Mouse (Mus musculus): ENCODE results near the gene Rnf216. TPM values are rescaled to one million over a fixed set of nuclear protein-coding genes. Genes with fewer than 3 reads are reported as not detected.

Rnf216 gene
- total and polyA plus RNA-seq, 3 experiments: 16.4 to 123 (median 30.8) TPM

DNA sequence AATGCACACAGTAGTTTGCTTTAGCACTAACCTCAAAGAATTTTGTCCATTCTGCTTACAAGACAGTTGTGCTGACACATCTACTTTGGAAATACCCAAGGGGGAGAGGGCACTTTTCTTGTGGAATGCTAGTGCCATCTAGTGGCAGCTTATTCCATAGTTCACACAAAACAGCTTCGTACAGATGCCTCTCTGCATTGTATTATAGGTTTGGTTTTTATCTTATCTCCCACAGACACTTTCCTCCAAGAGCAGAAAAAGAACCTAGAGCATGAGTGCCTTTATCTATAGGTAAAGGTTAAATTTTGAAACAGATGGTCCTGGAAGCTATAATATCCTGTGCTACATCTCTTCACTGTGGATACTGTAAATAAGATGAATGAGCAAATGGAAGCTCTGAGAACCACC, 46.2 kb downstream of the Rnf216 start (continued):
- TF ChIP-seq ELF1 (IDR thresholded peaks at IDR 0.05; ENCODE audit: low read depth, low read length) (no peak), RAD21 (IDR thresholded peaks at IDR 0.05; ENCODE audit: low read depth, low read length) (peak; percentile 93), MAX (IDR thresholded peaks at IDR 0.05; ENCODE audit: low read length) (no peak), KAT2A (conservative IDR thresholded peaks at IDR 0.05; ENCODE audit: low read depth, low read length) (no peak), HCFC1 (IDR thresholded peaks at IDR 0.05; ENCODE audit: low read depth, low read length) (no peak), CHD2 (IDR thresholded peaks at IDR 0.05; ENCODE audit: low read length) (no peak), ZNF384 (IDR thresholded peaks at IDR 0.05; ENCODE audit: low read depth, low read length) (0 out of 2 replicates have a peak, but pooled peaks have one; percentile 6), MAFK (IDR thresholded peaks at IDR 0.05; ENCODE audit: borderline replicate concordance, low read depth, low read length) (peak; percentile 82), EP300 (IDR thresholded peaks at IDR 0.05; ENCODE audit: low read depth in 1 of 2, low read length in 2 of 2) (peak; percentile 81 to 86), POLR2AphosphoS5 (IDR thresholded peaks at IDR 0.05; ENCODE audit: borderline replicate concordance, low read depth, low read length) (no peak), JUND (IDR thresholded peaks at IDR 0.05; ENCODE audit: low read depth, low read length) (no peak), USF2 (IDR thresholded peaks at IDR 0.05; ENCODE audit: borderline replicate concordance in 1 of 2, insufficient read depth in 1 of 2, low read depth in 1 of 2, low read length in 2 of 2) (no peak), MEF2A (IDR thresholded peaks at IDR 0.05; ENCODE audit: extremely low read depth, insufficient replicate concordance, low read depth, low read length, poor library complexity, severe bottlenecking) (no peak), ZC3H11A (IDR thresholded peaks at IDR 0.05; ENCODE audit: low read depth, low read length) (peak; percentile 79), MYC (IDR thresholded peaks at IDR 0.05; ENCODE audit: low read depth, low read length) (no peak; the same call in 1 of the 2 replicates), ZMIZ1 (IDR thresholded peaks at IDR 0.05; ENCODE audit: low read depth, low read length) (no peak), TCF12 (IDR thresholded peaks at IDR 0.05; ENCODE audit: low read depth, low read length) (peak; percentile 94), BHLHE40 (IDR thresholded peaks at IDR 0.05; ENCODE audit: borderline replicate concordance, low read depth, low read length) (no peak), USF1 (IDR thresholded peaks at IDR 0.05; ENCODE audit: low read depth, low read length) (no peak)

DNA sequence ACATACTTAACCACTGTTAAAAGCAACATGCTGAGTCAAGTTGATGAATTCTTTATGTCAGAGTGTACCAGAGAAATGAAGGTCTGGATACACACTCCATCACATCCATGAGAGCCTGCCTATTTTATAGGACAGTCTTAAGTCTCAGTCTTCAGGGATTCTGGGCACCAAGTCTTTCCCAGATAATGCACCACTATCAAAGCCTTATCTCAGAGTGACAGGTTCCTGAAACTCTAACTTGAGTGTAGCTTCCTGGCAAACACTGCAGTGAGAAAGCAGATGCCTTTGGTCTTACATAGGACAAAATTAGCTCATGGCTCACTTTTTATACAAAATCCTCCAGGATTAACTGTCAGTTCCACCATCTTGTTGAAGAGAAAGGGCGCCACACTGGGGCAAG, 46.7 kb downstream of the Rnf216 start:
- peaks cover 23 to 25% of the 10 kb centered on the region in 2 experiments for H3K4me1 ChIP-seq (ENCODE audit: control insufficient read depth in 1 of 2, insufficient read depth in 2 of 2, low read length in 2 of 2)
- H3K4me3 ChIP-seq (ENCODE audit: control insufficient read depth in 1 of 2, insufficient read depth in 1 of 2, low read depth in 2 of 2, low read length in 2 of 2): no peak overlapping the region
- no peaks in the 10 kb centered on the region for H3K79me2 ChIP-seq (ENCODE audit: control insufficient read depth, insufficient read depth, low read length, poor library complexity)
- 0 out of 2 replicates have a peak overlapping the region, but pooled peaks have one; percentile 4 for H3K9ac ChIP-seq (ENCODE audit: control insufficient read depth, low read depth, low read length, poor library complexity, severe bottlenecking)
- DNase-seq (ENCODE audit: low read depth, low spot score): no peak
- no peaks in the 10 kb centered on the region for H3K27me3 ChIP-seq (ENCODE audit: control insufficient read depth in 1 of 2, insufficient read depth in 2 of 2, low read length in 2 of 2)
- peak; percentile 72 for TF ChIP-seq GATA1 (IDR thresholded peaks at IDR 0.05; ENCODE audit: low read depth, low read length)
- peak; percentile 33; the same call in 1 of the 2 replicates for TF ChIP-seq ETS1 (IDR thresholded peaks at IDR 0.05; ENCODE audit: low read depth, low read length)
- TF ChIP-seq TAL1 (IDR thresholded peaks at IDR 0.05; ENCODE audit: low read length): no peak; the same call in 1 of the 2 replicates
- peak; percentile 41 to 69; a peak in 2 of 4 replicates for TF ChIP-seq EP300 (IDR thresholded peaks at IDR 0.05; ENCODE audit: low read depth in 1 of 2, low read length in 2 of 2)
- peak; percentile 58; the same call in 1 of the 2 replicates for TF ChIP-seq RCOR1 (IDR thresholded peaks at IDR 0.05; ENCODE audit: low read depth, low read length)
- TF ChIP-seq USF1 (IDR thresholded peaks at IDR 0.05; ENCODE audit: low read depth, low read length): no peak
- peak; percentile 71; the same call in 1 of the 2 replicates for TF ChIP-seq TCF12 (IDR thresholded peaks at IDR 0.05; ENCODE audit: low read depth, low read length)
- 0 out of 2 replicates have a peak, but pooled peaks have one; percentile 6 for TF ChIP-seq MAZ (IDR thresholded peaks at IDR 0.05; ENCODE audit: low read depth, low read length)
- peaks cover 28 to 44% of the 10 kb centered on the region in 2 experiments for H3K36me3 ChIP-seq (ENCODE audit: control insufficient read depth in 1 of 2, insufficient read depth in 2 of 2, low read length in 2 of 2)
- no peaks in the 10 kb centered on the region for H3K9me3 ChIP-seq (replicated peaks; ENCODE audit: insufficient read depth, low read length)
- H3K27ac ChIP-seq (ENCODE audit: control insufficient read depth, low read depth, low read length): peak overlapping the region; percentile 46
